9 mouse cellular contexts compared by ENCODE assay signal in the genomic region with DNA sequence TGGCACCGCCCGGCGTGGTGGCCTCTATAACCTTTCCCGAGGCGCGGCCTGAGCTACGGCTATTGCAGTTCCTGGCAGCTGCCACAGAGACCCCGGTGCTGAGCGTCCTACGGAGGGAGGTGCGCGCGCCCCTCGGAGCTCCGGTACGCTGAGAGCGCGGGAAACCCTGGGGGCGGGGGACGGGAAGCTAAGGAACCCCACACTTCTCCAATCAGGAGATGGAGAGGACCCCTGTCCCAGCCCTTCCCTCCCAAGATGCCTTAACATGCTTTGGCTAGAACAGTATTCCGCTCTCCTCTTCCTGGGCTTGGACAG. TPM values are rescaled to one million over a fixed set of nuclear protein-coding genes. Genes with fewer than 3 reads are reported as not detected.
DNase-seq lines count a peak whose midpoint lies in the region; ATAC-seq lines count a peak whose summit lies in the region.
"Had no signal": no experiment of that assay in that cellular context is flagged by ENCODE, and none has a peak within 500 bp of the region (broad histone marks: within the 10 kb centered on the region; RNA-seq: fewer than 3 reads in every experiment).

No protein-coding gene starts in this region.

- H3K4me2 ChIP-seq in heart, embryonic 16.5 days (ENCODE audit: low read depth, low read length): peak overlapping the region; percentile 74
- peak overlapping the region; percentile 62 for H3K4me2 ChIP-seq in hindbrain, embryonic 13.5 days
- peak overlapping the region; percentile 47 for H3K4me2 ChIP-seq in midbrain, embryonic 12.5 days (replicated peaks)

- H3K4me3 ChIP-seq in heart, embryonic 16.5 days (ENCODE audit: low read length): peak overlapping the region; percentile 54
- peak overlapping the region; percentile 37 for H3K4me3 ChIP-seq in hindbrain, embryonic 13.5 days
- H3K4me3 ChIP-seq in midbrain, embryonic 12.5 days: peak overlapping the region; percentile 32

- H3K36me3 ChIP-seq in heart, embryonic 16.5 days (ENCODE audit: control insufficient read depth, insufficient read depth): peaks cover 23% of the 10 kb centered on the region
- peaks cover 50% of the 10 kb centered on the region for H3K36me3 ChIP-seq in hindbrain, embryonic 13.5 days
- peaks cover 46% of the 10 kb centered on the region for H3K36me3 ChIP-seq in midbrain, embryonic 12.5 days

- H3K9me3 ChIP-seq in heart, embryonic 16.5 days (replicated peaks; ENCODE audit: control insufficient read depth, low read length): no peaks in the 10 kb centered on the region
- H3K9me3 ChIP-seq in hindbrain, embryonic 13.5 days: no peaks in the 10 kb centered on the region
- no peaks in the 10 kb centered on the region for H3K9me3 ChIP-seq in midbrain, embryonic 12.5 days

- no peak for DNase-seq in heart, postnatal 4 days
- DNase-seq in embryo, embryonic 10 days (ENCODE audit: low spot score): peak; percentile 42
- DNase-seq in ovary, postnatal 36 days (ENCODE audit: low spot score): no peak
- no peak for DNase-seq in gastrocnemius, adult 8-10 months (ENCODE audit: low spot score in 2 of 2)
- DNase-seq in cerebellum, adult 11-12 months: no peak

- H3K27ac ChIP-seq in heart, embryonic 16.5 days (ENCODE audit: low read length): no peak overlapping the region
- H3K27ac ChIP-seq in hindbrain, embryonic 13.5 days: no peak overlapping the region
- no peak overlapping the region for H3K27ac ChIP-seq in midbrain, embryonic 12.5 days (replicated peaks)

- H3K27me3 ChIP-seq in heart, embryonic 16.5 days (ENCODE audit: control insufficient read depth, insufficient read depth, low read length): peaks cover 23% of the 10 kb centered on the region
- H3K27me3 ChIP-seq in hindbrain, embryonic 13.5 days: peaks cover 57% of the 10 kb centered on the region
- H3K27me3 ChIP-seq in midbrain, embryonic 12.5 days: peaks cover 59% of the 10 kb centered on the region

- 3% methylated on average over 21 of the region's 21 CpGs for WGBS in heart, embryonic 16.5 days
- WGBS in hindbrain, embryonic 13.5 days: 4% methylated on average over 21 of the region's 21 CpGs
- 4% methylated on average over 21 of the region's 21 CpGs for WGBS in midbrain, embryonic 12.5 days

- no peak for ATAC-seq in heart, embryonic 16.5 days (replicated peaks; ENCODE audit: extremely low read depth, insufficient read depth, low FRiP score)
- ATAC-seq in hindbrain, embryonic 13.5 days (ENCODE audit: low FRiP score): no peak
- ATAC-seq in midbrain, embryonic 12.5 days (ENCODE audit: low FRiP score, low read depth): no peak

- peak overlapping the region; percentile 65 for H3K9ac ChIP-seq in heart, embryonic 16.5 days (ENCODE audit: low read length)
- H3K9ac ChIP-seq in hindbrain, embryonic 13.5 days: peak overlapping the region; percentile 67
- H3K9ac ChIP-seq in midbrain, embryonic 12.5 days (replicated peaks): 0 out of 2 replicates have a peak overlapping the region, but pooled peaks have one; percentile 11

- peaks cover 9% of the 10 kb centered on the region for H3K4me1 ChIP-seq in heart, embryonic 16.5 days (ENCODE audit: control insufficient read depth, insufficient read depth, low read length)
- peaks cover 10% of the 10 kb centered on the region for H3K4me1 ChIP-seq in hindbrain, embryonic 13.5 days (replicated peaks)
- H3K4me1 ChIP-seq in midbrain, embryonic 12.5 days: peaks cover 9% of the 10 kb centered on the region

RNA-seq across cellular contexts. Expression of a gene that starts 0.6 kb away (rescaled TPM):
- polyA plus RNA-seq in heart, embryonic 16.5 days (2015; fragmentation: Nextera tagmentation; extraction: Ambion mirVana): 0.25 and 0.35 TPM in 2 replicates
- total RNA-seq in heart, postnatal 4 days (2021): under 1 TPM in 1 of 2 experiments, not detected in 1; 0.21 TPM
- 0.61 and 0.65 TPM in 2 replicates for polyA plus RNA-seq in hindbrain, embryonic 13.5 days (2015; fragmentation: Nextera tagmentation; extraction: Ambion mirVana)
- polyA plus RNA-seq in midbrain, embryonic 12.5 days (2016; fragmentation: Nextera tagmentation; extraction: Ambion mirVana): 0.39 and 0.54 TPM in 2 replicates
- under 1 TPM; 0.13 to 0.52 (median 0.36) TPM for total RNA-seq in gastrocnemius, adult 8-10 months (2022)
- polyA plus RNA-seq: small intestine, adult 2 months had no signal

RNA-seq across cellular contexts. Expression of a gene that starts 11.2 kb away (rescaled TPM):
- 69.6 TPM in 2 replicates for polyA plus RNA-seq in heart, embryonic 16.5 days (2015; fragmentation: Nextera tagmentation; extraction: Ambion mirVana)
- total RNA-seq in heart, postnatal 4 days (2021): 10 to 100 TPM; 25.5 to 28.5 TPM
- 77.4 and 77.9 TPM in 2 replicates for polyA plus RNA-seq in hindbrain, embryonic 13.5 days (2015; fragmentation: Nextera tagmentation; extraction: Ambion mirVana)
- polyA plus RNA-seq in midbrain, embryonic 12.5 days (2016; fragmentation: Nextera tagmentation; extraction: Ambion mirVana): 90.4 and 97.0 TPM in 2 replicates
- total RNA-seq in gastrocnemius, adult 8-10 months (2022): 10 to 100 TPM; 20.1 to 26.7 (median 23.0) TPM

RNA-seq across cellular contexts. Expression of a gene that starts 13.0 kb away (rescaled TPM):
- 10.6 and 13.5 TPM in 2 replicates for polyA plus RNA-seq in heart, embryonic 16.5 days (2015; fragmentation: Nextera tagmentation; extraction: Ambion mirVana)
- total RNA-seq in heart, postnatal 4 days (2021): 100 to 1,000 TPM; 117 to 120 TPM
- 16.0 and 16.3 TPM in 2 replicates for polyA plus RNA-seq in hindbrain, embryonic 13.5 days (2015; fragmentation: Nextera tagmentation; extraction: Ambion mirVana)
- polyA plus RNA-seq in midbrain, embryonic 12.5 days (2016; fragmentation: Nextera tagmentation; extraction: Ambion mirVana): 19.3 and 20.9 TPM in 2 replicates
- total RNA-seq in gastrocnemius, adult 8-10 months (2022): 10 to 100 TPM; 67.9 to 81.4 (median 74.4) TPM

RNA-seq across cellular contexts. Expression of a gene that starts 17.2 kb away (rescaled TPM):
- 218 and 255 TPM in 2 replicates for polyA plus RNA-seq in heart, embryonic 16.5 days (2015; fragmentation: Nextera tagmentation; extraction: Ambion mirVana)
- total RNA-seq in heart, postnatal 4 days (2021): 100 to 1,000 TPM; 109 to 113 TPM
- 43.7 and 53.1 TPM in 2 replicates for polyA plus RNA-seq in hindbrain, embryonic 13.5 days (2015; fragmentation: Nextera tagmentation; extraction: Ambion mirVana)
- 109 and 168 TPM in 2 replicates for polyA plus RNA-seq in midbrain, embryonic 12.5 days (2016; fragmentation: Nextera tagmentation; extraction: Ambion mirVana)
- 1 to 10 TPM; 2.7 to 5.3 (median 4.3) TPM for total RNA-seq in gastrocnemius, adult 8-10 months (2022)

RNA-seq across cellular contexts. Expression of a gene that starts 25.2 kb away (rescaled TPM):
- polyA plus RNA-seq in heart, embryonic 16.5 days (2015; fragmentation: Nextera tagmentation; extraction: Ambion mirVana): 3.2 TPM in 2 replicates
- 1 to 10 TPM; 6.9 to 8.1 TPM for total RNA-seq in heart, postnatal 4 days (2021)
- polyA plus RNA-seq in hindbrain, embryonic 13.5 days (2015; fragmentation: Nextera tagmentation; extraction: Ambion mirVana): 5.2 and 6.1 TPM in 2 replicates
- 7.6 and 8.5 TPM in 2 replicates for polyA plus RNA-seq in midbrain, embryonic 12.5 days (2016; fragmentation: Nextera tagmentation; extraction: Ambion mirVana)
- 1 to 10 TPM; 7.3 to 8.6 (median 8.1) TPM for total RNA-seq in gastrocnemius, adult 8-10 months (2022)

Comparison
In these comparisons a context has a peak if more than half of its experiments do, and no peak if none do; other contexts are left out.
1. H3K9ac ChIP-seq: peak in every context shown above with its lines; median percentile 67 in hindbrain, embryonic 13.5 days; 65 in heart, embryonic 16.5 days; 11 in midbrain, embryonic 12.5 days.